Mouse (Mus musculus) kidney, embryonic 16.5 days (tissue): ENCODE results near the gene Spock1. TPM values are rescaled to one million over a fixed set of nuclear protein-coding genes. Genes with fewer than 3 reads are reported as not detected.
A peak's percentile ranks its signal among the peaks of the same experiment; 100 is the strongest.

Experiments used
- ATAC-seq: fragments of 200-750 bp; cut with Nextera tagmentation; 2 replicates; pipeline ENCODE4 v1.8.0; 2017; ENCODE audit warnings: moderate TSS enrichment; ENCODE audit not compliant: low FRiP score, low TSS enrichment
- H3K27ac ChIP-seq: fragments of 300-500 bp; sonication (generic); 2 replicates; pipeline ENCODE4 v1.5.1; 2014; ENCODE audit warnings: low read length
- H3K27me3 ChIP-seq: fragments of 300-500 bp; sonication (generic); 2 replicates; pipeline ENCODE4 v1.6.1; 2014; ENCODE audit warnings: low read length, control low read depth, mixed read lengths; ENCODE audit not compliant: insufficient read depth
- H3K36me3 ChIP-seq: fragments of 300-500 bp; sonication (generic); 2 replicates; pipeline ENCODE4 v1.6.1; 2014; ENCODE audit warnings: low read length, control low read depth, mixed read lengths; ENCODE audit not compliant: insufficient read depth
- H3K4me1 ChIP-seq: fragments of 300-500 bp; sonication (generic); 2 replicates; pipeline ENCODE4 v1.6.1; 2014; ENCODE audit warnings: low read length, control low read depth, mixed read lengths; ENCODE audit not compliant: insufficient read depth
- H3K4me2 ChIP-seq: fragments of 300-500 bp; sonication (generic); replicated peaks from 2 replicates; pipeline ENCODE4 v1.6.1; 2014; ENCODE audit warnings: low read depth, low read length
- H3K4me3 ChIP-seq: fragments of 300-500 bp; sonication (generic); 2 replicates; pipeline ENCODE4 v1.5.1; 2014; ENCODE audit warnings: mild to moderate bottlenecking, low read length
- H3K9ac ChIP-seq: fragments of 300-500 bp; sonication (generic); replicated peaks from 2 replicates; pipeline ENCODE4 v1.6.1; 2014; ENCODE audit warnings: low read length
- H3K9me3 ChIP-seq: fragments of 300-500 bp; sonication (generic); 2 replicates; pipeline ENCODE4 v1.6.1; 2016; ENCODE audit warnings: low read length, control low read depth
- WGBS: fragments of 180-500 bp; shearing (Covaris S2); extraction: QIAGEN DNeasy Blood & Tissue Kit; methylation state at CpG from one replicate; pipeline ENCODE4 v1.1.7; 2014; 5-methylcytosine and 5-hydroxymethylcytosine counted together
- polyA plus RNA-seq: library from polyadenylated mRNA; unstranded; fragments of >200 nt; fragmentation: Nextera tagmentation; extraction: Ambion mirVana; gene quantifications from 2 replicates; pipeline ENCODE4 v1.2.1, GENCODE M21; 2015

Gene Spock1
- polyA plus RNA-seq, 1 experiment from 2014 or later = 0.59 TPM

DNA sequence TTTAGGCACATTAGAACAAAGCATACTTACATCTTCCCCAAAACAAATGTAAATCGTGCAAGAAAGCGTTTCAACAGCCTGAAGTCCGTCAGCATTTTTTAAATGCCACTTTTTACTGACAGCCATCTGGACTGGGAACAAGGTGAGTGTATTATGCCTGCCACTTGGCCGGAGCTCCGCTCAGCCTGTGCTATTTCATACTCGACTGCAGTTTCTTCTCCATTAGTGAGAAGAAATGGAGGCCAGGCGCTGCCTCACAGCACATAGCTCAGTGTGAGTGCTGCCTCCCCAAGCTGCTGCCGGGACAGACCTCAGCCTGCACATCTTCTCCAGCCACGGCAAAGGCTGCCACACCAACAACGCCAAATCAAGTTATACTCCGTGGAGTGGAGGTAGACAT is 91.9 kb downstream of the Spock1 start:
- Histone ChIP-seq H3K9me3 (no peaks in the 10 kb centered on the region), H3K36me3 (no peaks in the 10 kb centered on the region), H3K9ac (no peak overlapping the region), H3K27me3 (peaks cover 4% of the 10 kb centered on the region; the same call in 1 of the 2 replicates), H3K4me2 (no peak overlapping the region), H3K27ac (no peak overlapping the region), H3K4me1 (no peaks in the 10 kb centered on the region), H3K4me3 (no peak overlapping the region)
- no peak for ATAC-seq
- WGBS = 69% methylated on average over 11 of the region's 11 CpGs

- ATAC-seq = no peak
- no peak overlapping the region for H3K27ac ChIP-seq
- WGBS = 91% methylated on average over 7 of the region's 7 CpGs
- H3K4me1 ChIP-seq = peaks cover 10% of the 10 kb centered on the region; the same call in 1 of the 2 replicates
- no peak overlapping the region for H3K4me2 ChIP-seq
- H3K9ac ChIP-seq = no peak overlapping the region
- no peaks in the 10 kb centered on the region for H3K9me3 ChIP-seq
- H3K4me3 ChIP-seq = no peak overlapping the region
- peaks cover 4% of the 10 kb centered on the region; the same call in 1 of the 2 replicates for H3K27me3 ChIP-seq
- no peaks in the 10 kb centered on the region for H3K36me3 ChIP-seq
Measured at GRCm38 (mm10) chr13:57812643-57813042, 95.5 kb downstream of the Spock1 start.

- no peak overlapping the region for H3K4me2 ChIP-seq
Measured at GRCm38 (mm10) chr13:57811253-57811652, 96.9 kb downstream of the Spock1 start.

GRCm38 (mm10) chr13:57810816-57811215 is 97.3 kb downstream of the Spock1 start:
- ATAC-seq = no peak
- WGBS = 59% methylated on average over 2 of the region's 2 CpGs
- H3K9ac ChIP-seq = no peak overlapping the region
- H3K36me3 ChIP-seq = no peaks in the 10 kb centered on the region
- H3K4me2 ChIP-seq = no peak overlapping the region
- H3K4me1 ChIP-seq = peaks cover 10% of the 10 kb centered on the region; the same call in 1 of the 2 replicates
- no peak overlapping the region for H3K4me3 ChIP-seq
- peaks cover 7% of the 10 kb centered on the region; the same call in 1 of the 2 replicates for H3K27me3 ChIP-seq
- H3K9me3 ChIP-seq = no peaks in the 10 kb centered on the region
- H3K27ac ChIP-seq = no peak overlapping the region

More at GRCm38 (mm10) chr13:57811253-57811652, 96.9 kb downstream of the Spock1 start:
- WGBS = 84% methylated on average over 2 of the region's 2 CpGs
- no peaks in the 10 kb centered on the region for H3K36me3 ChIP-seq
- no peak for ATAC-seq
- H3K4me1 ChIP-seq = peaks cover 10% of the 10 kb centered on the region; the same call in 1 of the 2 replicates
- H3K27me3 ChIP-seq = peaks cover 6% of the 10 kb centered on the region; the same call in 1 of the 2 replicates
- no peak overlapping the region for H3K27ac ChIP-seq
- no peak overlapping the region for H3K9ac ChIP-seq
- H3K4me3 ChIP-seq = no peak overlapping the region
- H3K9me3 ChIP-seq = no peaks in the 10 kb centered on the region

DNA sequence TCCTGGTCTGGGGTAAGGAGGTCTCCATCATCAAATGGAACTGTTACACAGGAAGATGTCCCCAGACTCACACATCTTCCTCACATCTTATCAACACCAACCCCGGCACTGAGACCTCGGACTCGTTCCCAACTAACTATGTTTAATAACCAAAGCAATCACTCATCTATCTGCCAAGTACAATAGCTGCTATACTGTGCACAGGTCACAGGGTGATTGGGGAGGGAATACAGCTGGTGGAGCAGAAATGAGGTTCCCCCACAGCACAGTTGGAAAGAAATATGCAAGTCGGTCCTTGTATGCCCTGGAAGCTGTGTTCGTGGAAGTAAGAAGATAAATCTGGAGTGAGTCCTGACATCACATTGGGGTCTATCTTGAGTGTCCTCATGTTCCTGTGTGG is 98.0 kb downstream of the Spock1 start:
- 22% methylated on average over 5 of the region's 5 CpGs for WGBS
- ATAC-seq = peak; percentile 80
- Histone ChIP-seq H3K9ac (no peak overlapping the region), H3K27me3 (0 out of 2 replicates have a peak, but pooled peaks cover 8% of the 10 kb centered on the region), H3K27ac (no peak overlapping the region), H3K9me3 (no peaks in the 10 kb centered on the region), H3K4me1 (peaks cover 10% of the 10 kb centered on the region; the same call in 1 of the 2 replicates), H3K4me2 (no peak overlapping the region), H3K36me3 (no peaks in the 10 kb centered on the region), H3K4me3 (no peak overlapping the region)

DNA sequence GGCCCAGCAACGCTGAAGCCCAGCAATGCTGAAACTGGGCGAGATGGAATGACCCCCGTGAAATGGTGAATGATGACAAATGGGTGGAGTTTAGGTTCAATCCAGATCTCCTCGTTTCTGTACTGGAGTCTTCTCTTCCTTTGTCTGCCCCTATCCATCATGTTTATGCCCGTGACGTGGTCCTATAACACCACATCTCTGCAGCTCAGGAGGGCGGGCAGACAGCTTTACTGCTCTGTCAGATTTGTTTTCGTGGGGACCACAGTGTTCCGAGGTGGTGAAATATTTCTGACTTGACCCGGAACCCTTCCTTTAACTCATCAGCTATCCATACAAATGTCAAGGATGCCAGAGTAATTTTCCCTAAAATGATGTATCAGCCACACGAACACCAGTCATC is 98.5 kb downstream of the Spock1 start:
- H3K9me3 ChIP-seq = no peaks in the 10 kb centered on the region
- H3K4me3 ChIP-seq = no peak overlapping the region
- H3K9ac ChIP-seq = no peak overlapping the region
- peaks cover 10% of the 10 kb centered on the region; the same call in 1 of the 2 replicates for H3K4me1 ChIP-seq
- 0 out of 2 replicates have a peak, but pooled peaks cover 10% of the 10 kb centered on the region for H3K27me3 ChIP-seq
- no peak overlapping the region for H3K4me2 ChIP-seq
- peak; percentile 79; the same call in 1 of the 2 replicates for ATAC-seq
- H3K27ac ChIP-seq = no peak overlapping the region
- 26% methylated on average over 11 of the region's 11 CpGs for WGBS
- H3K36me3 ChIP-seq = no peaks in the 10 kb centered on the region

DNA sequence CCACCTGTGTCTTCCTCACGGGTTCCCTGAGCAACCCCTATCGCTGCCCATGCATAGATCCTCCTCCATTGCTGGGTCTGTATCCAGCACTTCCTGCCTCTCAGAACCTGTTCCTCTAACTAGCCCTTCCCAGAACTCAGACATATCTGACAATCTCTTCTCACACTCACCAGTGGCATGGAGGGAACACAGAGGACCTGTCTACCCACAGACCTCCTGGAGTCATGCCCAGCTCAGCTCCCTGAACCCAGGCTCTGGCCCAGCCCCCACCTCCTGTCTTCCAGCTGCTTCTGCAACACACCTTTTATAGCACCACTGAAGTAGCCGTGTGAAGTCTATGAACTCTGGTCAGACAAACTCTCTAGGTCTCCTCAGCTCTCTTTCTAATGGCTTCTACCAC is 101.3 kb downstream of the Spock1 start:
- Histone ChIP-seq H3K9me3 (no peaks in the 10 kb centered on the region), H3K9ac (no peak overlapping the region), H3K4me1 (peaks cover 10% of the 10 kb centered on the region; the same call in 1 of the 2 replicates), H3K36me3 (no peaks in the 10 kb centered on the region), H3K27me3 (0 out of 2 replicates have a peak, but pooled peaks cover 6% of the 10 kb centered on the region), H3K27ac (no peak overlapping the region), H3K4me2 (no peak overlapping the region), H3K4me3 (no peak overlapping the region)
- whole genome bisulfite sequencing = 53% methylated on average over 3 of the region's 3 CpGs
- no peak for ATAC-seq

DNA sequence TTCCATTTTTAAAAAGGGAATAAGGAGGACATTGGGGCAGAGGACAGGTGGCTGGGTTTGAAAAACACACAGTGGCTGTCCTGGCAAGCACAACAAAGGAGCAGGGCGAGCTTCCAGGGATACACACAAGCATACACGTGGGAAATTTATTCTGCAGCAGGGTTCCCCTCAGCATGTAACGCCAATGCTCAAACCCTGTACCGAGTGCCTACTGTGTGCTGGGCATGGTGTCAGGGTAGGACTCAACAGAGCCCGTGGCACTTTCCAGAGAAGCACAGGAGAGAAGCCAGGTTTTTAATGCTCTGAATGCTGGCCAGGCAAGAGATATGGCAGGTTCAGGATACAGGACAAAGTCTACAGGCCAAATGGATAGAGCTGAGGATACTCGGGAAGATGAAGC is 101.8 kb downstream of the Spock1 start:
- no peaks in the 10 kb centered on the region for H3K36me3 ChIP-seq
- H3K4me1 ChIP-seq = peaks cover 10% of the 10 kb centered on the region; the same call in 1 of the 2 replicates
- 0 out of 2 replicates have a peak, but pooled peaks cover 6% of the 10 kb centered on the region for H3K27me3 ChIP-seq
- WGBS = 75% methylated on average over 6 of the region's 6 CpGs
- H3K4me2 ChIP-seq = no peak overlapping the region
- no peak overlapping the region for H3K4me3 ChIP-seq
- no peak overlapping the region for H3K9ac ChIP-seq
- no peak overlapping the region for H3K27ac ChIP-seq
- no peak for ATAC-seq
- H3K9me3 ChIP-seq = no peaks in the 10 kb centered on the region

DNA sequence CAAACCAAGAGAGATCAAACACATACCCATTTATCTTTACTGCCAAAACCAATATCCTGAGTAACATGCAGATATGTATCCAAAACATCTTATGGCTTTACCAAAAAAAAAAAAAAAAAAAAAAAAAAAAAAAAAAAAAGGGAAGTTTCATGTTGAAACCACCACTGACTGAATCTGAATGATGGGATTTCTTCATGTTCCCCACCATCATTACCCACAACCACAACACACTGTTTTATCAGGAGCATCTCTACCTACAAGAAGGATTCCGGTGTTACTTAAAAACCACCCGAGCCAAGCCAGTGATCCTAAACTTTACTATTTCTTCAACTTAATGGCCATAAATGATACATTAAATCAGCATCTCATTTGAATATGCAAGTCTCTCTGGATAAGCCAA is 109.5 kb downstream of the Spock1 start:
- H3K36me3 ChIP-seq = no peaks in the 10 kb centered on the region
- peaks cover 13% of the 10 kb centered on the region for H3K4me1 ChIP-seq
- no peak for ATAC-seq
- no peak overlapping the region for H3K4me3 ChIP-seq
- H3K27ac ChIP-seq = no peak overlapping the region
- 95% methylated on average over 2 of the region's 2 CpGs for WGBS
- no peaks in the 10 kb centered on the region for H3K9me3 ChIP-seq
- no peak overlapping the region for H3K9ac ChIP-seq
- 0 out of 2 replicates have a peak, but pooled peaks cover 9% of the 10 kb centered on the region for H3K27me3 ChIP-seq
- no peak overlapping the region for H3K4me2 ChIP-seq

GRCm38 (mm10) chr13:57796951-57797692 is 111.0 kb downstream of the Spock1 start:
- WGBS = 35% methylated on average over 10 of the region's 10 CpGs
- peaks cover 13% of the 10 kb centered on the region for H3K4me1 ChIP-seq
- no peak overlapping the region for H3K4me3 ChIP-seq
- H3K27me3 ChIP-seq = 0 out of 2 replicates have a peak, but pooled peaks cover 9% of the 10 kb centered on the region
- no peak overlapping the region for H3K9ac ChIP-seq
- H3K4me2 ChIP-seq = no peak overlapping the region
- H3K9me3 ChIP-seq = no peaks in the 10 kb centered on the region
- ATAC-seq = peak; percentile 80
- no peak overlapping the region for H3K27ac ChIP-seq
- H3K36me3 ChIP-seq = no peaks in the 10 kb centered on the region
